9 mouse cellular contexts compared by ENCODE assay signal in the genomic region with DNA sequence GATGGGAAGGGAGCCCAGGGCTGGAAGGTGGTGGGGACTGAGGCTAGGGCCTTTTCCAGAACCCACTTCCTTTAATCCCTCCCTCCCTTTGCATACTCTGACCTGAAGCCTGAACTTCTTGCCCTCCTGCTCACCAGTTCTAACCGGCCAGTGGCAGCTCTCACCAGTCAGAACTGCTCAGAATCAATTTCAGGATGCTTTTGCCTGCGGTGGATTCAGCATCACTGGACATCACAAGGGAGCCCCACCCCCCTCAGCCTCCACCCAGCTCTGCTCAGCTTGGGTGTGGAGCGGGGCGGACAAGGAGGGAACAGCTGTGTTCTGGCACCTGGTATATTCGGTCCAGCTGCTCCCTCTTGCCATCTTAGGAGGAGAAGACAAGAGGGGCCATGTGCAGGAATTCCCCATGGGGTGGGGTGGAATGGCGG. TPM values are rescaled to one million over a fixed set of nuclear protein-coding genes. Genes with fewer than 3 reads are reported as not detected.
DNase-seq lines count a peak whose midpoint lies in the region; ATAC-seq and TF ChIP-seq lines count a peak whose summit lies in the region.
"Had no signal": no experiment of that assay in that cellular context is flagged by ENCODE, and none has a peak within 500 bp of the region (broad histone marks: within the 10 kb centered on the region; RNA-seq: fewer than 3 reads in every experiment).

Gene Mymx, minus strand, starts transcription at position 226 of the 428 bp plus-strand sequence.

- H3K27ac ChIP-seq in midbrain, embryonic 12.5 days (replicated peaks) = no peak within 1 kb of the TSS
- no peak within 1 kb of the TSS for H3K27ac ChIP-seq in midbrain, embryonic 15.5 days
- H3K27ac ChIP-seq in stomach, postnatal 0 days (replicated peaks) = no peak within 1 kb of the TSS
- no peak within 1 kb of the TSS for H3K27ac ChIP-seq in layer of hippocampus, adult 2 months

- no peak for TF ChIP-seq CTCF in stomach, postnatal 0 days (IDR thresholded peaks at IDR 0.05; ENCODE audit: low read depth)
- no peak for TF ChIP-seq CTCF in layer of hippocampus, adult 2 months (conservative IDR thresholded peaks at IDR 0.05)

- no peaks in the 10 kb centered on the region for H3K9me3 ChIP-seq in midbrain, embryonic 12.5 days
- no peaks in the 10 kb centered on the region for H3K9me3 ChIP-seq in midbrain, embryonic 15.5 days
- H3K9me3 ChIP-seq in stomach, postnatal 0 days (ENCODE audit: control insufficient read depth, low read length) = no peaks in the 10 kb centered on the region

- WGBS in midbrain, embryonic 12.5 days = 32% methylated on average over 6 of the region's 6 CpGs
- 42% methylated on average over 6 of the region's 6 CpGs for WGBS in midbrain, embryonic 15.5 days
- WGBS in stomach, postnatal 0 days = 48% methylated on average over 6 of the region's 6 CpGs

- 0 out of 2 replicates have a peak within 1 kb of the TSS, but pooled peaks have one; percentile 24 for H3K9ac ChIP-seq in midbrain, embryonic 12.5 days (replicated peaks)
- H3K9ac ChIP-seq in midbrain, embryonic 15.5 days = no peak within 1 kb of the TSS
- H3K9ac ChIP-seq in stomach, postnatal 0 days (ENCODE audit: low read length) = 0 out of 2 replicates have a peak within 1 kb of the TSS, but pooled peaks have one; percentile 13

- H3K4me2 ChIP-seq in midbrain, embryonic 12.5 days (replicated peaks) = 0 out of 2 replicates have a peak within 1 kb of the TSS, but pooled peaks have one; percentile 0
- H3K4me2 ChIP-seq in midbrain, embryonic 15.5 days = no peak within 1 kb of the TSS
- H3K4me2 ChIP-seq in stomach, postnatal 0 days (replicated peaks; ENCODE audit: low read depth) = no peak within 1 kb of the TSS

- TF ChIP-seq EP300 in stomach, postnatal 0 days (optimal IDR thresholded peaks at IDR 0.05) = no peak

- ATAC-seq in cerebellum, adult (ENCODE audit: insufficient number of reproducible peaks, low FRiP score, low TSS enrichment) = no peak
- ATAC-seq in midbrain, embryonic 12.5 days (ENCODE audit: low FRiP score, low read depth) = no peak
- no peak for ATAC-seq in midbrain, embryonic 15.5 days (replicated peaks)
- ATAC-seq in stomach, postnatal 0 days (ENCODE audit: low FRiP score, low TSS enrichment) = peak; percentile 6; the same call in 1 of the 2 replicates

- peak; percentile 45 to 52 for DNase-seq in cerebellum, postnatal 10 days
- DNase-seq in kidney, postnatal 36 days = peak; percentile 61 to 71
- peak; percentile 49 for DNase-seq in stomach, postnatal 0 days (ENCODE audit: low spot score)
- DNase-seq in spleen, postnatal 4 days (ENCODE audit: low spot score in 2 of 2) = no peak
- no peak for DNase-seq in layer of hippocampus, adult 2 months (ENCODE audit: low spot score in 2 of 2)
- DNase-seq: right cerebral cortex, postnatal 25 days had no signal

- peaks cover 24% of the 10 kb centered on the region for H3K4me1 ChIP-seq in midbrain, embryonic 12.5 days
- H3K4me1 ChIP-seq in midbrain, embryonic 15.5 days = peaks cover 7% of the 10 kb centered on the region
- peaks cover 3% of the 10 kb centered on the region for H3K4me1 ChIP-seq in stomach, postnatal 0 days (replicated peaks; ENCODE audit: control insufficient read depth, insufficient read depth)

- no peak within 1 kb of the TSS for H3K4me3 ChIP-seq in midbrain, embryonic 12.5 days
- H3K4me3 ChIP-seq in midbrain, embryonic 15.5 days = no peak within 1 kb of the TSS
- no peak within 1 kb of the TSS for H3K4me3 ChIP-seq in stomach, postnatal 0 days (ENCODE audit: low read depth, low read length)
- no peak within 1 kb of the TSS for H3K4me3 ChIP-seq in layer of hippocampus, adult 2 months

- H3K27me3 ChIP-seq in midbrain, embryonic 12.5 days = peaks cover 37% of the 10 kb centered on the region
- peaks cover 27% of the 10 kb centered on the region for H3K27me3 ChIP-seq in midbrain, embryonic 15.5 days (replicated peaks)
- no peaks in the 10 kb centered on the region for H3K27me3 ChIP-seq in stomach, postnatal 0 days (ENCODE audit: control insufficient read depth, insufficient read depth, low read length)

- H3K36me3 ChIP-seq in midbrain, embryonic 12.5 days = no peaks in the 10 kb centered on the region
- H3K36me3 ChIP-seq in midbrain, embryonic 15.5 days (replicated peaks) = no peaks in the 10 kb centered on the region
- no peaks in the 10 kb centered on the region for H3K36me3 ChIP-seq in stomach, postnatal 0 days (ENCODE audit: control insufficient read depth, insufficient read depth, low read length)

RNA-seq across cellular contexts. Expression of gene Mymx, which starts in this region (rescaled TPM):
- not detected in 2 replicates for polyA plus RNA-seq in midbrain, embryonic 12.5 days (2016; fragmentation: Nextera tagmentation; extraction: Ambion mirVana)
- polyA plus RNA-seq in midbrain, embryonic 15.5 days (2015; fragmentation: Nextera tagmentation; extraction: Ambion mirVana) = not detected in 2 replicates
- 1.2 and 1.5 TPM in 2 replicates for polyA plus RNA-seq in stomach, postnatal 0 days (2015; fragmentation: Nextera tagmentation; extraction: Ambion mirVana)
- total RNA-seq in layer of hippocampus, adult 2 months (2021) = not detected

Comparison
In these comparisons a context has a peak if more than half of its experiments do, and no peak if none do; other contexts are left out.
1. DNase-seq: peak in cerebellum, postnatal 10 days (2 of 2), kidney, postnatal 36 days (2 of 2) and stomach, postnatal 0 days (single experiment); none in spleen, postnatal 4 days (0 of 2) and layer of hippocampus, adult 2 months (0 of 2).